Mouse (Mus musculus) CD4-positive helper T cell, adult 2 months (primary cell): Measurements from ENCODE around the gene Mfap4.

Experiments used
- DNase-seq: peaks from one replicate; pipeline ENCODE4 v3.0.0-alpha.2; 2012; ENCODE audit warnings: low read depth, missing footprints, low spot score

Mfap4 gene

DNA sequence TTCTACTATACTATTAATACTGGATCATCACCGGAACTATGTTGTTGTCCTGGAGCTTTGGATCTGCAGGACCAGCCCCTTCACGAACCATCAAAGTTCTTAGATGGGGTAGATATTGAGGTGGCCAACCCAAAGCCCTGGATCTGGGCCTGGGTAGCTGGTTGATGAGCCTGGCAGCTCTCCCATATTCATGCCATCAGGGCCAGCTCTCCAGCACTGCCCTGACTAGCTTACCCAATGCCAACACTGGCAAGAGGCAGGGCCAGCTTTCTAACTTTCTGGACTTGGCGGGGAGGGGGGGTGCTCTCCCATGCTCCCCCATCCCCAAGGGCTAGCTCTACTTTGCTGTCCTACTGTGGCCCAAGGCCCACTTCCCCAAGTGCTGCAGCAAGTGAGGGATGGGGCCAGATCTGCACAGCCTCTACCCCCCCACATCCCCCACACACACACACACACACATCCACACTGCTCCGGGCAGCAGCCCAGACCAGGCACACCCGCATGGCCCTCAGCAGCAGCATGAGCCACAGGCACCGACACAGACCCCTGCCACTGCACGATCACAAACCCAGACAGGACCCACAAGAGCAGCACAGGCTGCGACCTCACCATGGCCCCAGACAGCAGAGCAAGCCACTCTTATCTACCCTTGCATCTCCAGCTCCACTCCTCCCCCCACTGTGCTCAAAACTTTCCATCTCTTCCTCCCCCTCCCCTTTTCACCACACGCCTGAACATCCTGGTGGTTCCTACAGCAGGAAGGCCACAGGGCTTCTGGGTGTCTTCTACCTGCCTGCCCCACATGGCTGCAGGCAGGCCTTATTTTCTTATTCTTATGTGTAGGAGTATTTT lies 3.8 kb upstream of the Mfap4 start:
- DNase-seq, result peak; percentile 54

DNA sequence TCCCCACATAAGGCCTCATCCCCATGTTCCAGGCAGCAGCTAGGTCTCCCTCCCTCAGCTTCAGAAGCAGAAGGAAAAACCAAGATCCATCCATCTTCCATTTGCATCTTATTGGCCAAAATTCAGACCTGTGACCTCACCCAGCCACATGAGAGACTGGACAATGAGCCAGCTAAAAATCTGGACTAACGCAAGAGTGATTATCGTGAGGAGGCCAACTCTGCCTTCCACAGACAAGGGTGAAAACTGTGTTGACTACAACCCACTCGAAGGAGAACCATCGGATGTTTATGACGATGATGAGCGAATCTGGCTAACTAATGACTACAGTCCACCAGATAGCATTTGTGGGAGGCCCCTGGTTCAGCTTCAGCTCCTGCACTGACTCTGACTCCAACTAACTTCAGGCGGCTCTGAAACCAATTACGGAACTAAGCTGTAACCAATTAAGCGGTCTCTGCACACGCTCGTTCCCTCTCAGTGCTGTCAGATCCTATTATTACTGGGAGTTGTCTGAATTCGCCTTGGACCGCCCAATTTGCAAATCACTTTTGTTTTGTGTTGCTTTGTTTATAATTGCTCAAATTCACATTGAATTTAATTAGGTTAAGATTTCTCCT lies 1.9 kb upstream of the Mfap4 start:
- DNase-seq, result no peak

DNA sequence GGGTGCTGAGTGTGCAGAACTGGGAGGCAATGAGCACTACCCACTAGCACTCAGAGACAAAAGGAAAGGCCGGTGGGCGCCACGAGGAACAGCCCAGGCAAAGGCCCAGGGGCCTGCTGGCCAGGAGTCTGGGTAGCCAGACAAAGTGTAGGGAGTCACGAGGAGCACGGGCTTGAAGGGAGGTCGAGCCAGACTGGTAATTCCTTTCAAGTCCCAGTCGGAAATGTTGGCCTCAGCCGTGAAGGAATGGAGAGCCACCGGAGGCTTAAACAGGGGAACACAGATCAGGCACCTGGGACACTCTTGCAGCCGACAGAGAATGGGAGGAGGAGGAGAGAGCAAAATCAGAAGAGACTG lies 997 bp upstream of the Mfap4 start:
- DNase-seq, result no peak

DNA sequence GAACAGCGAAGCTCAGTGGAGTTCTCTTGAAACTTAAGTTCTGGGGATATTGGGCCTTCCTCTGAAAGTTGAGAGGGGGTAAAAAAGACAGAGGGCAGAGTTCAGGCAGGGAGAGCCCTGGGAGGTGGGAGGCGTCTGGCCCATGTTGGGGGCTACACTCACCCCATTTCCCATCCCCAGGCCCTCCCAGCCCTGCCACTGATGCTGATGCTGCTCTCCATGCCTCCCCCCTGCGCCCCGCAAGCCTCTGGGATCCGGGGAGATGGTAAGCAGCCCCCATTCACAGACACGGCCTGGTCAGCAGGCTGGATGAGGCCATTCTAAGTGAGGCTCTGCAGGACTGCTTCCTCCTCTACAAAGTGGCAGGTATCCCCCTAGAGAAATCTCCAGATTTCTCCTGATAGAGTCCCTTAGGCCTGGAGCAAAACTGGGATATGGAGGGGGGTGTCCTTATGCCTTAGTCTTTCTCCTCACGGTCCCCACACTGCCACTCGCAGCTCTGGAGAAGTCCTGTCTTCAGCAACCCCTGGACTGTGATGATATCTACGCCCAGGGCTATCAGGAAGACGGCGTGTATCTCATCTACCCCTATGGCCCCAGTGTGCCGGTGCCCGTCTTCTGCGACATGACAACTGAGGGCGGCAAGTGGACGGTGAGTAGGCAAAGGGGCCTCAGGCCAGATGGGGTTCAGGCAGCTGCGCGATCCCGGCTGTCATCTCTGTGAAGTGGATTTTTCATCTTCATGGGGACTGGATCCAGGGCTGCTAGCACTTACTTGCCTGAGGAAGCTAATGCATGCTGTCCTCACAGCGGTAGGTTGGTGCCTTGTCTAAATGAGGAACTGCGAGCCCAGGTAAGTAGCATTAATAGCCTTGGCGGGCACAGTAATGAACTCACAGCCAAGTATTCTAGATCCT lies 568 bp downstream of the Mfap4 start:
- no peak for DNase-seq

DNA sequence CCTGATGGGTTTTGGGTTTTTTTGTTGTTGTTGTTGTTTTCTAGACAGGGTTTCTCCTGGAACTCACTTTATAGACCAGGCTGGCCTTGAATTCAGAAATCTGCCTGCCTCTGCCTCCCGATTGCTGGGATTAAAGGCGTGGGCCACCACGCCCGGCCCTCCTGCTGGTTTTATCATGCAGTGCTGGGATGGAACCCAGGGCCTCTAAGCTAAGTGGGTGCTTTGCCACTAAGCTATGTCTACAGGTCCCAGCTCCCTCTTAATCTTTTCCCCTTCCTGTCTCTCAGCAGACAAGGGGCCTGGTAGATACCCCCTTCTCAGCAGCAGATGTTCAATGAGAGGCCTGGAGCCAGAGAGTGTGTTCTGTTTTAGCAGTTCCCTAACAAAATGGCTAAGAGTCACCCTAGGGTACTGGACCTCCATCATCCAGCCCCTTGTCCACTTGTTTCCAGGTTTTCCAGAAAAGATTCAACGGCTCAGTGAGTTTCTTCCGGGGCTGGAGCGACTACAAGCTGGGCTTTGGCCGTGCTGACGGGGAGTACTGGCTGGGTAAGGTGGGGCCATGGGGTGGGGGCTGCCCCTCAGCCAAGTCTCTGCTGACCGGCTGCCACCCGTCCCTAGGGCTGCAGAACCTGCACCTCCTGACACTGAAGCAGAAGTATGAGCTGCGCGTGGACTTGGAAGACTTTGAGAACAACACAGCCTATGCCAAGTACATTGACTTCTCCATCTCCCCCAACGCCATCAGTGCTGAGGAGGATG lies 1.4 kb downstream of the Mfap4 start:
- no peak for DNase-seq

DNA sequence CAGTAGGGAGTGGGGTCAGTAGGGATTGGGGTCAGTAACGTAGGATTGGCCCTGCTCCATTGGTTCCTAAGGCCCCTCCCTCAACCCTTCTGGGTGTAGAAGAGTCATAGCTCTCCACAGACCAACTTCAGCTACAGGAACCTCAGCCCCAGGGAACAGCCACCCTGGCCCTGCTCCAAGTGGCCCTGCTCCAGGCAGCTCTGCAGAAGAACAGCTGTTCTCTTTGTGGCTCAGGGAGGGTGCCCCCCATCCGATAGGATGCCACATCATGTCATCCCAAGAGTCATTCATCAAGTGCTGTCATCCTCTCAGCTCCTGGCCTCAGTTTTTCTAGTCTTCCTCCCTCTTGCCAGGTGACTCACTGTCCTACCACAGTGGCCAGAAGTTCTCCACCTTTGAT lies 2.2 kb downstream of the Mfap4 start:
- DNase-seq, result no peak

DNA sequence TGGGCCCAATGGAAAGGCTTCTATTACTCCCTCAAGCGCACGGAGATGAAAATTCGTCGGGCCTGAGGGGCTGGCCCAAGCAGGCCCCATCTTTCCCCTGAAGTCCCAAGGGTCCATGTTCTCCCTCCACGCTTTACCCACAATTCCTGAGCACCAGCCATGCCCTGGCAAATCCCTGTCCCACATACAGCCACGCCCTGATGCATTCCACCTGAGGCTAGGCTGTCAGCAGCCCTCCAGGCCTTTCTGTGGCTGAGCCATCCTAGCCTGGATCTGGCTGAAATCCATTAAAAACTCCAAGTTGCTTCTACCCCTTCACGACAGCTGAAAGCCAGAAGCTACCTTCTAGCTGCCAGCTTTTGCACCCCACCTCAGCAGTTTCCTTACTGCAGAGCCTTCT lies 2.7 kb downstream of the Mfap4 start:
- DNase-seq, result no peak

DNA sequence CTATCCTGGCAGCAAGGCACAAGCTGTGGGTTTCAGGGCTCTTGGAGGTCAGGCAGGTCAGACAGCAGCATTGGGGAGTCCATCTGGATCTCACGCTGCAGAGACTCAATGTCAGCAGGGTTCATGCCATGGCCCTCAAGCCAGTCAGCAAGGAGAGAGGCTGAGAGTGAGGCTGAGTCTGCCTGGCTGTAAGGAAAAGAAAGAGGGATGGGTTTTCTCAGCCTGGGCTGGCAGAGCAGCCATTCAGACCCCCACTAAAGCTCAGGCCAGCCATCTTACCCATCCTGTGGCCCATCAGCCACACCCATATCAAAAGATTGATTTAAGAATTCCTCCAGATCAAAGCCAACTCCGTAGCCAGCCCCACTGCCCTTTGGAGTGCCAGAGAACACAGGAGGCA lies 3.9 kb downstream of the Mfap4 start:
- DNase-seq, result no peak

DNA sequence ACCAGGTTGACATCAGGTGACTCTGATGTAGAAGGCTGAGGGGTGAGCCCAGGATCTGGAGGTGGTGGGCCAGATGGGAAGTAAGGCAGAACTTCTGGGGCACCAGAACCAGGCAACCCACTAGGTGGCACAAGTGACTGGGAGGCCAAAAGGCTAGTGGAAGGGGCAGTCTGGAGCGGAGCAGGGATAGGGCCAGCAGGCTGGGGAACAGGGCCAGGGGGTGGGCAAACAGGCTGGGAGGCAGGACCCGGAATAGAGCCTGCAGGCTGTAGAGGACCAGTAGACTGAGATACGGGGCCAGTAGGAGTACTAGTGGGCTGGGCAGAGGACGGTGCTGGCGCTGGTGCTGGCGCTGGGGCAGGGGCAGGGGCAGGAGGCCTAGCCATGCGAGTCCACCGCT lies 4.6 kb downstream of the Mfap4 start:
- no peak for DNase-seq

DNA sequence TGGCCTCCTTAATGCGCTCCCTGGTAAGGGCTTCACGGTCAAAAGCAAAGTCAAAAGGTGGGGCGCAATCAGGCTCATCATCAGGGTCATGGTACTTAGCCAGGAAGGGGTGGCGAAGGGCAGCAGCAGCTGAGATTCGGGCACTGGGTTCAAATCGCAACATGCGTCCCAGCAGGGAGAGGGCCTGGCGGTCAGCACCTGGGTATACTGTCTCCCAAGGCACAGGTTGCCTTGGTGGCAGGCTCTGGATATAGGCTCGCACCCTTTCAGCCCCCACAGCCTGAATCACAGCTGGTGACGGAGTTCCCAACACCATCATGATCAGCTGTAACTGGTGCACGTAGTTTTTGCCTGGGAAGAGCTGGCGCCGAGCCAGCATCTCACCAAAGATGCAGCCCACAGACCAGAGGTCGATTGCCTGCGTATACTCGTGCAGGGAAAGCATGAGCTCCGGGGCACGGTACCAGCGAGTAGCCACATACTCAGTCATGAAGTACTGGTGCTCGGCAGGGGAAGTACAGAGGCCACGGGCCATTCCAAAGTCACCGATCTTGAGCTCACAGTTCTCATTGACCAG lies 5.8 kb downstream of the Mfap4 start:
- DNase-seq, result no peak

DNA sequence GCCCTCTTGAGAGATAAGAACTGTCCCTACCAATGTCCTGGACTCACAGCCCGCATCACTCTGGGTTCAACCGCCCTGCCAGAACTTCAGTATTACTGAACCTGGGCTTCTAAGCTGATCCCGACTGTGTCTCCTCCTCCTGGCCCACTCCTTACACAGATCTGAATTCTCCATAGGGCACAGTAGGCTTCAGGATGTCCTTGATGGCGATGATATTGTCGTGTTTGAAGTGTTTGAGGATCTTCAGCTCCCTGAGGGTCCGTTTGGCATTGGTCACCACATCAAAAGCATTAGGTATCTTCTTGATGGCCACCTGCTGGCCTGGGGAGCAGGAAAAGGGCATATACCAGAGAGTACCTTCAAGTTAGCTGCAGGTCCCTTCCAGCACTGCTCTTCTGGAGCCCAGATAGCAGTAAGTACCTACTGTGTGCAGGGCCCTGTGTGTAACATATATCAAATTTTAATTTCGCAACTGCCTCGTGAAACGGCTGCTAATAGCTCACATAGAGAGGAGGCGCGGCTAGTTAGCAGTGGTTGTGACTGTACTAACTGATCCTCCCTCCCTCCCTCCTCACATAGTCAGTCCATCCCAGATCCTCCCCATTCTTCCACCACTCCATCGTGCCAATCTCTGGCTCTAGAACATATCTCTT lies 7.6 kb downstream of the Mfap4 start:
- no peak for DNase-seq

DNA sequence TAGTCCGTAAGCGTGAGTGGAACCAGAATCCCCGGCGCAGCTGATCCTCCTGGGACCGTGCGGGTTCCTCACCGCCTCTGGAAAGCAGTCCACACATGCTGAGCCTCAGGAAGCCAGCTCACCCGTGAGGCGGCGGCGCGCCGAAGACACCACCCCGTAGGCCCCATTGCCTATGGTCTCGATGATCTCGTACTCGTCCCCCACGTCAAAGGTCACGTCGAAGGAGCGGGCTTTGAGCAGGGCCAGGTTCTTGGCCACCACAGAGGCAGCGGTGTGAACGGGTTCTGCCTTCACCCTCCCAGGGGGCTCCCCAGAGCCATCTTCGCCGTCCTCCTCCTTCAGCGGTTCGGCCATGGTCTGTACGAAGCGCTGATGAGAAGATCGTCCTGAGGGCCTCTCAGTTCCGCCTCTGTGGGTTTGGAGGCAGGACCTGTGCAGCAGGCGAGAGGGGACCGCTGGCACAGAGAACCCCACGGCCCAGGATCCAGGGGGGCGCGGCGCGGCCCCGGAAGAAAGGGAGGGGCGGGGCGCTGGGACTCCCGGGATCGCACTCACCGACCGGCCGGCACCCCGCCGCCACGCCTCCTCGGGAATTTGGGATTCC lies 8.4 kb downstream of the Mfap4 start:
- DNase-seq, result no peak

DNA sequence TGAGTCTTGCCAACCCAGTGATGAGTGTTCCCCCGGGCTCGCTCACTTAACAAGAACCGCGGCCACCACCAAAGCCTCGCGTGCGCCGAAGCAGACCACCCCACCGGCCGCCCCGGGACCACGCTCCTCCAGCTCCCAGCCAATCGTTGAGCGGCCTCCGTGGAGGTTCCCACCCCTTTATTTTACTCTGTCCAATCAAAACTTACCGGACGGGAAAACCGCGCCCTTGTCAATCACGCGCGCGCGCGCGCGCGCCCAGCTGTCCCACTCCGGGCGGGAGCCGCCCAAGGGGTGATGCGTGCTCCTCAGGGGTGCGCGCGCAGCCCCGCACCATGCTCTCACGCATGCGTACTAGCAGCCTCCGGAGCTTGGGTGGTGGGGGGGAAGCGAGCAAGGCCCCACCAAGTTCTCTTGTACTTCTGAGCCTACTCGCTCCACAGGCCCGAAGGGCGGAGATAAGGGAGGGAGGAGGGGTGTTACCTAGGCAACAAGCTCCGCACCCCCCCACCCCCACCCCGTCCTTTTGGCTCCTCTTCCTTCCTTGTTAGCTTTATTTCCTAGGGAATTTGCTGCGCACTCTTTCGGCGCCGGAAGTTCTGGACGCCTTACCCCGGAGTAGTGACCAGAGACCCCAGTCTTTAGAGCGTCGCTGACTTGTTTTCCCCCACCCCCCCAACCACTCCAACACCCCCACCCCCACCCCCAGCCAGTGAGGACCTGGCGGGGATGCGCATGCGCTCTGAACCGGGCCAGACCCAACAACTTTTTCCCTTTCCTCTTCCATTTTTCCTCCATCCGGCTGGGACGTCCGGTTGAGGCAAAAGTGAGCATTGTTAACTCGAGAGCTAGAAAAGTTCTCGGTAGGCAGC lies 9.1 kb downstream of the Mfap4 start, which contains the start of gene Mapk7:
Mapk7 (minus strand) TSS at position 278 of the 869 bp plus-strand sequence.
- DNase-seq, result peak; percentile 100

DNA sequence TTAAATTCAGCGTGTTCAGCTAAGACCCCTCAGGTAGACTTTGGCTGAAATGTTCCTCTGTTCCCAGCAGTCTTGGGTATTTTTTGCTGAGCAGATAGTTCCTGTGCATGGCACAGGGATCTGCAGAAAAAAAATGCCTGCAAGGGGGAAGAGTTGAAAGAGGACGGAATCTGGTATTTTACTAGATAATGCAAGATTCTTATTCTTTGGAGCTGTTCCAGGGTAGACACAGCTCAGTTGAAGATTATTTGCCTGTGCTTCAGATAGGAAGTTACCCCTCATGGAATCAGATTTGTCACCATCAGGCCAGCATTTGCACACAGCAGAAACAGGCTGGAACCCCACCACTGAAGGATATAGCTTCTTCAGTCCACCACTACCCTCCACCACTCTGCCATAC lies 10.3 kb downstream of the Mfap4 start:
- no peak for DNase-seq

DNA sequence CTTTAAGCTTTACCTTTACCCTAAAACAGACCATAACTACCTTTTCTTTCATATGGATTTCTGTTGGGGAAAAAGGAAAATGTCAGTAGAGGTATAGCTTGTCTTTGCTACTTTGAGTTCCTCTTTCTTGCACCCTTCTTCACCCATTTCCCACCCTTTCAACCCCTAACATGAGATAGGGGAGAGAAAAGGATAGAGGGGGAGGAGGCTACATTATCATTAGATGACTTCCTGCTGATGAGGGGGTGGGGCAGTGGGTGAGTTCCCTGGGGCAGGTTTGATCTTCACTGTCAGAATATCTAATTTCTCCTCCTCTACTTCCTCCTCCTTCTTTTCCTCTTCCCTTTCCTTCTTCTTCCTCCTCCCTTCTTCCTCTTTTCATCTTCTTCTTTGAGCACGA lies 12.3 kb downstream of the Mfap4 start:
- no peak for DNase-seq

DNA sequence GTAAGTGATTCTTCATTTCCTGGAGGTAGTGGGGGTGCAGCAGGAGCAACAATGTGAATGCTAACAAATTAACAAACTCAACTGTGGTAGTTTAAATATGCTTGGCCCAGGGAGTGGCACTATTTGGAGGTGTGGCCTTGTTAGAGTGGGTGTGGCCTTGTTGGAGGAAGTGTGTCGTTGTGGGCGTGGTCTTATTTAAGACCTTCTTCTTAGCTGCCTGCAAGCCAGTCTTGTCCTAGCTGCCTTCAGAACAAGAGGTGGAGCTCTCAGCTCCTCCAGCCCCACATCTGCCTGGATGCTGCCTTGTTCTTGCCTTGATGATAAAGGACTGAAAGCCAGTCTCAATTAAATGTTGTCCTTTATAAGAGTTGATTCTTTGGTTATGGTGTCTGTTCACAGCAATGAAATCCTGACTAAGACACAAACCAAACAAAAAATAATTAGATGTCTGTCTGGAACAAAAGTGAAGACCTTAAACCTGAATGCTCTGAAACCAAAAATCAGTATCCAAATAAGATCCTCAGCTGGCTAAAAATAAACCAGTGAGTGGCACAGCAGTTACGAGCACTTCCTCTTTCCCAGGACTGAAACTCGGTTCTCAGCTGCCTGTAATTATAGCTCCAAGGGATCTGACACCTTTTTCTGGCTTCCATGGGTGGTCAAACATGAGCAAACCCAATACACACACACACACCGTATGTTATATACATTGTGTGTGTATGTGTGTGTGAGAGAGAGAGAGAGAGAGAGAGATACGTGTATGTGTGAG lies 13.7 kb downstream of the Mfap4 start:
- DNase-seq, result peak; percentile 25

DNA sequence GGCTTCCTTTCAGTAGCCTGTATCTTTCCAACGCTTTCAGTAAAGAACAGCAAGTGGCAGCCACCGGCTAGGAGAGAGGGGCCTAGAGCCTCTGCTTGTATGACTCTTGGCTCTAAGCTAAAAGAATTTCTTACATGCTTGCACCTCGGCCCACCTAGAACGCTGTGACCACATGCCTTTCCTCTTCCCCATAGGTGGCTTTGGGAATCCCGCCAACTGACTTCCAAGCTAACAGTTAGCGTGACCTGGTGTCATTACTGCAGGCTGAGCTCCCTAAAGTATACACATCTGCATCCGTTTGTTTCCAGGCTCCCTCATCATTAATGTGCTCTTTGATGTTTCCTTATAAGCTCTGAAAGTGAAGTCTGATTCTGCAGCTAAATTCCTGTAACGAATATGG lies 18.7 kb downstream of the Mfap4 start:
- no peak for DNase-seq

DNA sequence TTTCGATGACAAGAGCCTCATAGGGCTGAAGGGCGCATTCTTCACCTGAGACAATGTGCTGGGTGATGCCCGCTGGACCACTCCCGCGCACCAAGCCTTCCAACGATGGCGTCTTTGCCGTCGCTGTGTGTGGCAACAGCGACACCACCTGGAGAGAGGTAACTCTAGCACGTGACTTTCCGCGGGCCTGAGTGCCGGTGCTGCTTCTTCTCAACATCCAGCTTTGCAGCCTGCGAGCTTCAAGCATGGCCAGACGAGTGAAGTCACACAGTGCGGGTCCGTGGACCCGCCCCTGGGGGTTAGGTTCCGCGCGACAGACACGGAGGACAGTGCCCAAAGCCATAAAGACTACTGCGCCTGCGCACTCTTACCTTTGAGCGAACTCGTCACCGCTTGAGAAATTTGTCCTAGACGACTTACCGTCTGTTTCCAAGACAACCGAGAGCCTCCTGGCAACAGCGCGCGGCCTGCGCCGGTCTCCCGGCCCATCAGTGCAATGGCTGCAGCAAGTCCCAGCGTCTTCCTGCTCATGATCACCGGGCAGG lies 19.6 kb downstream of the Mfap4 start, which contains the start of gene B9d1:
B9d1 (plus strand) TSS at position 432 of the 545 bp plus-strand sequence.
- DNase-seq, result peak; percentile 96
